Mouse (Mus musculus): ENCODE data around the gene Nsd2. TPM values are rescaled to one million over a fixed set of nuclear protein-coding genes. Genes with fewer than 3 reads are reported as not detected.

The Nsd2 gene
- total RNA-seq (2021): 1 to 10 TPM; 9.1 to 9.4 TPM
- long read RNA-seq, experiment 1, partial matches to known transcripts: 3 of 8 reads
- long read RNA-seq, experiment 1, other reads (novel, unspliced or antisense): 5 of 8 reads
- long read RNA-seq, experiment 2, full-length matches to known transcripts: 1 of 4 reads
- long read RNA-seq, experiment 2, partial matches to known transcripts: 1 of 4 reads
- long read RNA-seq, experiment 2, other reads (novel, unspliced or antisense): 2 of 4 reads

DNA sequence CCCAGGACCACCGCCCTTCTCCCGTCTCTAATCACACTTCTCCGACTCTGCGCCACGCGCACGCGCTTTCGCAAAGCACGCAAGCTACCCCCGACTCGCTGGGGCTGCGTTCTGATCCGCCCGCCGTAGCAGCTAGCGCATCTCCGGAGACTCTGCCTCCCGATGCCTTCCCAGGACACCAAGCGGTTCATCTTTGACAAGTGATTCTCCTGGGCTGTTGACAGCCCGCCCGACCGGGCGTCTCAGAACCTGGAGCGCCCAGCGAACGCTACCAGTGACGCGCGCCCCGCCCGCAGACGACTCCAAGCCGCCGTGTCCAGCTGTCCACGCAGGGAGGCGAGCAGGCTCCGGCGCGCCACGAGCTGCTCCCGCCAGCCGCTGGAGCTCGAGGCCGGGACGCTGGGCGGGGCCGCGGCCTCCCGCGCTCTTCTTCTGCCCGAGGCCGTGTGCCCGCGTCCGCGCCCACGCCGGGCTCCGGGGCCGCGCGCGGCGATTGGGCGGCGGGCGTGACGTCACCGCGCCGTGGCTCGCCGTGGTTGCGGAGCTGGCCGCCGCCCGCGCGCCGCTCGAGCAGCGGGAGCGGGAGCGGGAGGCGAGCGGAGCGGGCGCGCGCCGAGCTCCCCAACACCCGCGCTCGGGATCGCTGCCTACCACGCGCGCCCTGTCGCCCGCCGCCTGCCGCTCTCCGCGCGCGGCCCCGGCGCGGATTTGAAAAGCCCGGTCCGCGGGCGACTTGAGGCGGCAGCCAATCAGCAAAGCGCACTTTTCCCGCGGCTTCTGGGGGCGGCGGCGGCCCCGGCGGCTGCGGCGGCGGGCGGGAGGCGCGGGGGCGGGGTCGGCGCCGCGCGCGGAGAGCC, at the start of gene Nsd2:
TSS of gene Nsd2 (plus strand) at position 850 of the 857 bp plus-strand sequence.
- peak; percentile 75 to 83 for DNase-seq
- intact Hi-C loops (cut with DNase I): loop anchor here (5.0 kb wide), 1 partner anchor 38 kb away; the partner anchor contains the start of gene Letm1

GRCm38 (mm10) chr5:33777195-33777594, 43.3 kb upstream of the Nsd2 start:
- intact Hi-C loops (cut with DNase I): no loop called here
- no peak for DNase-seq

DNA sequence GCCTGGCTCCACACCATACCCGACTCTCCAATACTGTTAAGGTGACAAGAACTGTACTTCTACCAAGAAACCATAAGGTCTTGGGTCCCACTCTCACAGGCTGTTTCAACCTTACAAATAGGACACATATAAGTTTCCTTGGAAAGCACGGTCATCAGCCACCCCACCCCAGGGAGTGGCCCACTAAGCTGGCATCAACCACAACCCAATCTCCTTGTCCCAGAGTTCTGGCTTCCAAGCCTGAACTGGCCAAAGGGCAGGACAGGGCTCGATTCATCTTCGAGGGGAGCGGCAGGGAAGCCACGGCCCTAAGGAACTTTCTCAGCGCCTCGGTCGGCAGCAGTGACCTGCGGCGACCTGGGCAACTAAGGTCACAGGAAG, 38.6 kb upstream of the Nsd2 start:
- intact Hi-C loops (cut with DNase I): loop anchor here (5.0 kb wide), 1 partner anchor 40 kb away; the partner anchor contains the start of gene Nsd2
- DNase-seq: no peak

GRCm38 (mm10) chr5:33782345-33782998, 38.1 kb upstream of the Nsd2 start, which contains the start of gene Letm1:
Gene Letm1, minus strand, starts transcription at chr5:33782817.
- DNase-seq: peak; percentile 88 to 91
- intact Hi-C loops (cut with DNase I): loop anchor here (5.0 kb wide), 1 partner anchor 40 kb away; the partner anchor contains the start of gene Nsd2

DNA sequence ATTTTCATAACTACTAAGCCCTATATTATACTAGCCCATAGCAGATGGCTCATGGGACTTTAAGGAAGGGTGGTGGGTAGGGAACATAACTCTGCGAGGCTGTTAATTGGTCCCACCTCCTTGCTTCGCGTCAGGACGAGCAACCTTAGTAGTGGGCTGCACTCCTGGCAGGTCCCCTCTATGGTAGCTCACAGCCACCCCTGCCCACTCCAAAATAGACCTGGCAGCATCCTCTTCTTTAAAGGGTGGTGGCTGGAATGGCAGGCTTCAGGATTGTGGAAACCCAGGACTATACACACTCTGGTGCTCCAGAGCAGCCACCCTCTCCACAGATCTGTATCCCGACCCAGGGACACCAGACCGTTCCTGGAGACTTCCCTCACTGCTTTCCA, 37.5 kb upstream of the Nsd2 start:
- no peak for DNase-seq
- intact Hi-C loops (cut with DNase I): loop anchor here (5.0 kb wide), 1 partner anchor 39 kb away; the partner anchor contains the start of gene Nsd2

GRCm38 (mm10) chr5:33791912-33792643, 28.4 kb upstream of the Nsd2 start:
- DNase-seq: no peak
- intact Hi-C loops (cut with DNase I): no loop called here

- no peak for DNase-seq
- intact Hi-C loops (cut with DNase I): no loop called here
These were observed 17.2 kb upstream of the Nsd2 start for GRCm38 (mm10) chr5:33803337-33803736.

DNA sequence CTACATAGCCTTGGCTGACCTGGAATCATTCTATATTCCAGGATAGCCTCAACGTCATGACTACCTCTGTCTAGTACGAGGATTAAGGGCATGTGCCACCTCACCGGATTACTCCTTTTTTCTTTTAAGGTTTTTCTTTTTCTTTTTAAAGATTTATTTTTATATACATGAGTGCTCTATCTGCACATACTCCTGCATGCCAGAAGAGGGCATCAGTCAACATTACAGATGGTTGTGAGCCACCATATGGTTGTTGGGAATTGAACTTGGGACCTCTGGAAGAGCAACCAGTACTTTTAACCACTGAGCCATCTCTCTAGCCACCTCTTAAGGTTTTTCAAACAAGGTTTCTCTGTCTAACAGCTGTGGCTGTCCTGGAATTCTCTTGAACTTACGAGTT, 9.0 kb upstream of the Nsd2 start:
- DNase-seq: no peak
- intact Hi-C loops (cut with DNase I): no loop called here

DNA sequence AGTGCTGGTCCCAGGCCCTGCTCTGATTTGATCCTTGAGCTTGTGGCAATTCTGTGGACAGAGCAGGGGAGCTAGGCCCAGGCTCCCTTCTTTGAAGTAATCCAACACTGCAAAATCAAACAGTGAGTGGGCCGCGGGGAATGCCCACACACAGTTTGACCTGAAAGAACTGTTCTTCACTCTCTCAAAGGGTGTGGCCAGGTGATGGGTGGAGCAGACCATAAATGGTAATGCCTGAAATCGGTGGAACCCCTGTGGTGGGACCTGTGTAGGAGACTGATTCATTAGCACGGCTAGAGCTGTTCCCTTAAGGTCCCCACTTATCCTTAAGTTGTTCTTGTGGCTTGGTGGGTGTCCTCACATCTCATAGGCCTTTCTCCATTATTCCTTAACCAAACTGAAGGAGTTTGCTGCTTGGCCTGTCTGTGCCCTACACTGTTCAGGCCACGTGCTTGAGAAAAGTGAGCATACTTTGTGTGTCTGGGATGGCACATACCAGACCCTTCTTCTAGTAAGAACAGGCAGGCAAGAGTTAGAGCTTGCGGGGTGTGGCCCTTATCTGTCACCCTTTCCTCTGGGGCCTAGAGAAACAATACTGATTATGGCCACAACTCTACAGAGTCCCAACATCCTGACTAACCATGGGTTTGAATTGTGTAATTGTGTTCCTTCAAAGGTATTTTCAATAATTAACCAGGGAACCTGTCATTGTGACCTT, 4.4 kb upstream of the Nsd2 start:
- intact Hi-C loops (cut with DNase I): no loop called here
- DNase-seq: no peak

GRCm38 (mm10) chr5:33818104-33818503, 2.4 kb upstream of the Nsd2 start:
- no peak for DNase-seq
- intact Hi-C loops (cut with DNase I): no loop called here

DNA sequence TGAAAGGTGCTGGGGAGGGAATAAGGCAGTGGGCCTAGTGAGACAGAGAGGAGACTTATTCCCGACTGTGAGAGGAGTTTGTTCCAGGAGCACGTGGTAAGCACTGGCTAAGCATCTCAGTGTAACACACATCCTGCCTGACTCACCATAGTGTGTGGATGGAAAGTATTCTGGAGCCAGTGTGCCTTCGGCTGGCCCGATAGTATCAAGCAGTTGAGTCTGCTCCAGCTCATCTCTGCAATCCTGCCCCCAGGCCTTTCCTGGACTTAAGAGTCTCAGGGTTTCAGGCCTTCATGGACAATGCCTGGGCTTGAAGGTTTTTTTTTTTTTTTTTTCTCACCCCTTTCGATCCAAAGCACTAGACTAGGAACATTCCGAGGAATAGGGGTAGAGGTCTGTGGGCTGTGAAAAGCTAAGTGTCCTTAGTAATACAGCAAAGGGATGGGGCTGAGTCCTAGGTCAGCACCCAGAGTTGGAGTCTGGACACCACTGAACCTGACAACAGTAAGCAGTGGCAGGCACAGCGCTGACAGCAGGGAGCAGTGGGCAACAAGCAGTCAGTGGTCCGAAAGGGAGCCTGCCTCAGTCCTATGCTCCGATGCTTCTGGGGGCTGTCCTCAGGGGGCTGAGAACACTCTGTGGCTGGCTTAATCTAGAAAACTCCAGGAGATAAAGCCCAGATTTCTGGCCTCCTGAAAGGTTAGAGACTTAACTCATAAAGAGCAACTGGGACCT, 1.2 kb upstream of the Nsd2 start:
- no peak for DNase-seq
- intact Hi-C loops (cut with DNase I): no loop called here

- intact Hi-C loops (cut with DNase I): loop anchor here (5.0 kb wide), 1 partner anchor 39 kb away; the partner anchor contains the start of gene Letm1
These were observed 452 bp downstream of the Nsd2 start for GRCm38 (mm10) chr5:33820733-33821621.

DNA sequence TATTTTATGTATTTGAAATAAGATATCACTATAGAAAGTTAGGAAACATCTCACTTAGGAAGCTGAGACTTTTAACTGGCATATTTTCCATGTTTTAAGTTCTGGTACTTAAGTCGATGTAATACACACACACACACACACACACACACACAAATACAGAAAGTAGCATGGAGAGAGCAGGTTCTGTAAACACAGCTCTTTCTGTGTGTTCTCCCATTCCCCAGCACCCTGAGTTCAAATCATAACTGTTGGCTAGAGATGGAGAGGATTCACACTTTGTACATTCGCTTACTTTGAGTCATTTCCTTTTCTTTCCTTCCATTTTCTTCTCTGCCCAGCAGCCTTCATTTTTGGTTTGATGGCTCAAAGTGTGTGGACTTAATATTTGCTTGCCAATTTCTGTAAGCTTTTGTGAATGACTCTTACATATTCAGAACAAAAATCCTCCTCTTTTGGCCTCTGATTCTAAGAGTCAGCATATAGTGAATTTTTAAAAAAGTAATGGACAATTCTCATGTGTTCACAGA, 1.4 kb downstream of the Nsd2 start:
- intact Hi-C loops (cut with DNase I): loop anchor here (5.0 kb wide), 1 partner anchor 40 kb away; the partner anchor contains the start of gene Letm1
- no peak for DNase-seq

More at GRCm38 (mm10) chr5:33820733-33821621, 452 bp downstream of the Nsd2 start:
- peak; percentile 10 to 48 for DNase-seq

DNA sequence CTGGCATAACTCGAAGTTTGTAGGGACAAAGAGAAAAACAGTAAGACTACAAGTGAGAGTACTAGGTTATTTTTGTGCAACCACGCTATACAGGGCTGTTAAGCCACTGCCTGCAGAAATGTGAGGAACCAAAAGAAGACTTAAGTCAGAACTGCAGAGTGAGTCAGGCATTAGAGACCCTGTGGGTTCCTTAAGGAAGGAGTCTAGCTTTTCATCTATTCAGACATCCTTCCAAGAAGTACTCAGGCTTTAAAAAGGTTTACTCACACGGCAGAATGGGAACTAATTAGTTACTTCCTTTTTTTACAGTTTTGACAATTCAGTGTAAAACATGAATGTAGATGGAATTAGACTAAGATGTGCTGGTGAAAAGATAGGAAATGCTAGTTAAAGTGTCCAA, 1.9 kb downstream of the Nsd2 start:
- intact Hi-C loops (cut with DNase I): loop anchor here (5.0 kb wide), 1 partner anchor 40 kb away; the partner anchor contains the start of gene Letm1
- no peak for DNase-seq

DNA sequence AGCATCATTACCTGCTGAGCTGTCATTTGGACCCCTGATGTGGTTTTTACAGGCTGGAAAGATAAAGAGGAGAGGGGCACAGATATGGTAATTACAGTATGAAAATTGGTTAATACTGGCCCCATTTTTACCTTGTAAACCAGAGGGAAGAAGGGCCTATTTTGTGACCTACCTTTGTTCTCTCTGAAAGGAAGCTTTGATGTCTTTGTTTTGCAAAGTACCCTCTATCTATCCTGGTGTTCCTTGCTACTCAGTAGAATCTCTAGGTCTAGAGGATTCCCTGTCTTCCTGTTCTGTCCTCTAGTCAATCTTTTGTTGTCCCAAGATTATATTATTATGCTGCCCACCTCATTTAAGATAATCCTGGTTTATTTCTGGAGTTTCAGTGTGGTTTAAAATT, 5.5 kb downstream of the Nsd2 start:
- DNase-seq: no peak
- intact Hi-C loops (cut with DNase I): no loop called here

DNA sequence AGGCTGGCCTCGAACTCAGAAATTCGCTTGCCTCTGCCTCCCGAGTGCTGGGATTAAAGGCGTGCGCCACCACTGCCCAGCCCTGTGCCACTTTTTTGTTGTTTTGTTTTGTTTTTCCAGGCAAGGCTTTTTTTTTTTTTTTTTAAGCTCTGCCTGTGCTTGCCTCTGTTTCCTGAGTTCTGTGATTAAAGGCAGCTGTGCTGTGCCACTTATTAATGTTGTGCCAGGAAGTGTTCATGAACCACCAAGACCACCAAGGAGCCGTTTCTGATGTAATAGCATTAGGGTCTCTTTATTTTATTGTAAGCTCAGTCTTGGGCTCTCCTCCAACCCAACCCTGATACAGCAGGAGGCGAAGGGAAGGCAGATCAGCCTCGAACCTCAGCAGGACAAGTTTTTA, 7.6 kb downstream of the Nsd2 start:
- intact Hi-C loops (cut with DNase I): no loop called here
- DNase-seq: no peak

GRCm38 (mm10) chr5:33829958-33830357, 9.4 kb downstream of the Nsd2 start:
- no peak for DNase-seq

DNA sequence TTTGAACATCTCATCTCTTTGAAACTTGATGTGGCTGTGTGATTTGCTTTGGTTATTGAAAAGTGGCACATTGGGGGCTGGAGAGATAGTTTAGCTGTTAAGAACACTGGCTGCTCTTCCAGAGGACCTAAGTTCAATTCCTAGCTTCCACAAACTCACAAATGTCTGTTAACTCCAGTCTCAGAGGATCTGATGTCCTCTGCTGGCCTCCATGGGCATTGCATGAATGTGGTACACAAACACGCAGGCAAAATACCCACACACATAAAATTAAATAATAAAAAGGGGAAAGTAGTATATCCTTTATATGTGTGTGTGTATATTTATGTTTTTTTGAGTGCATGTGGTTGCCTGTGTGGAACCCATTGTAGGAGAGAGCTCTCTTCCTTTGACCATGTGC, 10.3 kb downstream of the Nsd2 start:
- no peak for DNase-seq
- intact Hi-C loops (cut with DNase I): no loop called here

More at GRCm38 (mm10) chr5:33829958-33830357, 9.4 kb downstream of the Nsd2 start:
- intact Hi-C loops (cut with DNase I): no loop called here

Data from gastrocnemius, postnatal 36 days (tissue).